Mouse (Mus musculus): ENCODE results near the gene Ank2. TPM values are rescaled to one million over a fixed set of nuclear protein-coding genes. Genes with fewer than 3 reads are reported as not detected.

The Ank2 gene
- polyA plus RNA-seq, 1 experiment from 2014 or later = 30.8 TPM

GRCm38 (mm10) chr3:127257969-127258368 is 241.2 kb downstream of the Ank2 start:
- Histone ChIP-seq H3K27ac (ENCODE audit: low read depth, low read length) (peak overlapping the region; percentile 47), H3K4me1 (ENCODE audit: control insufficient read depth, insufficient read depth, low read length) (0 out of 2 replicates have a peak, but pooled peaks cover 2% of the 10 kb centered on the region), H3K27me3 (ENCODE audit: control insufficient read depth, insufficient read depth, low read length) (no peaks in the 10 kb centered on the region), H3K4me3 (ENCODE audit: low read depth, low read length) (peak overlapping the region; percentile 54), H3K4me2 (peak overlapping the region; percentile 73), H3K9ac (ENCODE audit: low read depth, low read length) (peak overlapping the region; percentile 71), H3K36me3 (ENCODE audit: control insufficient read depth, insufficient read depth, low read length) (no peaks in the 10 kb centered on the region), H3K9me3 (replicated peaks; ENCODE audit: control insufficient read depth, low read length) (no peaks in the 10 kb centered on the region)
- peak; percentile 52 for ATAC-seq (replicated peaks; ENCODE audit: insufficient number of reproducible peaks, low FRiP score, low TSS enrichment)
- whole genome bisulfite sequencing (ENCODE audit: insufficient replicate concordance) = 3% methylated on average over 18 of the region's 18 CpGs

GRCm38 (mm10) chr3:127257279-127257925 is 241.7 kb downstream of the Ank2 start:
- Histone ChIP-seq H3K36me3 (ENCODE audit: control insufficient read depth, insufficient read depth, low read length) (no peaks in the 10 kb centered on the region), H3K4me3 (ENCODE audit: low read depth, low read length) (peak overlapping the region; percentile 54), H3K9ac (ENCODE audit: low read depth, low read length) (peak overlapping the region; percentile 71), H3K27me3 (ENCODE audit: control insufficient read depth, insufficient read depth, low read length) (no peaks in the 10 kb centered on the region), H3K4me2 (peak overlapping the region; percentile 73), H3K4me1 (ENCODE audit: control insufficient read depth, insufficient read depth, low read length) (0 out of 2 replicates have a peak, but pooled peaks cover 2% of the 10 kb centered on the region), H3K9me3 (replicated peaks; ENCODE audit: control insufficient read depth, low read length) (no peaks in the 10 kb centered on the region), H3K27ac (ENCODE audit: low read depth, low read length) (peak overlapping the region; percentile 47)
- under 1% methylated on average over 13 of the region's 13 CpGs for WGBS (ENCODE audit: insufficient replicate concordance)
- ATAC-seq (replicated peaks; ENCODE audit: insufficient number of reproducible peaks, low FRiP score, low TSS enrichment) = peak; percentile 91

- no peak overlapping the region for H3K4me2 ChIP-seq
- no peak for ATAC-seq (replicated peaks; ENCODE audit: insufficient number of reproducible peaks, low FRiP score, low TSS enrichment)
- 0 out of 2 replicates have a peak, but pooled peaks cover 2% of the 10 kb centered on the region for H3K4me1 ChIP-seq (ENCODE audit: control insufficient read depth, insufficient read depth, low read length)
- no peaks in the 10 kb centered on the region for H3K36me3 ChIP-seq (ENCODE audit: control insufficient read depth, insufficient read depth, low read length)
- H3K4me3 ChIP-seq (ENCODE audit: low read depth, low read length) = no peak overlapping the region
- H3K27ac ChIP-seq (ENCODE audit: low read depth, low read length) = no peak overlapping the region
- WGBS (ENCODE audit: insufficient replicate concordance) = 88% methylated on average over 2 of the region's 2 CpGs
- no peaks in the 10 kb centered on the region for H3K9me3 ChIP-seq (replicated peaks; ENCODE audit: control insufficient read depth, low read length)
- no peak overlapping the region for H3K9ac ChIP-seq (ENCODE audit: low read depth, low read length)
- H3K27me3 ChIP-seq (ENCODE audit: control insufficient read depth, insufficient read depth, low read length) = no peaks in the 10 kb centered on the region
These were observed 242.5 kb downstream of the Ank2 start for GRCm38 (mm10) chr3:127256681-127257080.

- Histone ChIP-seq H3K27me3 (ENCODE audit: control insufficient read depth, insufficient read depth, low read length) (no peaks in the 10 kb centered on the region), H3K4me1 (ENCODE audit: control insufficient read depth, insufficient read depth, low read length) (no peaks in the 10 kb centered on the region), H3K4me2 (no peak overlapping the region), H3K9ac (ENCODE audit: low read depth, low read length) (no peak overlapping the region), H3K4me3 (ENCODE audit: low read depth, low read length) (no peak overlapping the region), H3K27ac (ENCODE audit: low read depth, low read length) (no peak overlapping the region), H3K36me3 (ENCODE audit: control insufficient read depth, insufficient read depth, low read length) (no peaks in the 10 kb centered on the region), H3K9me3 (replicated peaks; ENCODE audit: control insufficient read depth, low read length) (no peaks in the 10 kb centered on the region)
- WGBS (ENCODE audit: insufficient replicate concordance) = 53% methylated on average over 5 of the region's 5 CpGs
- no peak for ATAC-seq (replicated peaks; ENCODE audit: insufficient number of reproducible peaks, low FRiP score, low TSS enrichment)
These were observed 248.2 kb downstream of the Ank2 start for GRCm38 (mm10) chr3:127250930-127251329.

- H3K9ac ChIP-seq (ENCODE audit: low read depth, low read length) = no peak overlapping the region
- no peak overlapping the region for H3K27ac ChIP-seq (ENCODE audit: low read depth, low read length)
- H3K4me1 ChIP-seq (ENCODE audit: control insufficient read depth, insufficient read depth, low read length) = no peaks in the 10 kb centered on the region
- no peaks in the 10 kb centered on the region for H3K9me3 ChIP-seq (replicated peaks; ENCODE audit: control insufficient read depth, low read length)
- no peak overlapping the region for H3K4me2 ChIP-seq
- ATAC-seq (replicated peaks; ENCODE audit: insufficient number of reproducible peaks, low FRiP score, low TSS enrichment) = no peak
- no peak overlapping the region for H3K4me3 ChIP-seq (ENCODE audit: low read depth, low read length)
- no peaks in the 10 kb centered on the region for H3K36me3 ChIP-seq (ENCODE audit: control insufficient read depth, insufficient read depth, low read length)
- H3K27me3 ChIP-seq (ENCODE audit: control insufficient read depth, insufficient read depth, low read length) = no peaks in the 10 kb centered on the region
These were observed 250.5 kb downstream of the Ank2 start for GRCm38 (mm10) chr3:127248611-127249010.

- ATAC-seq (replicated peaks; ENCODE audit: insufficient number of reproducible peaks, low FRiP score, low TSS enrichment) = no peak
- H3K4me2 ChIP-seq = no peak overlapping the region
- H3K9ac ChIP-seq (ENCODE audit: low read depth, low read length) = no peak overlapping the region
- H3K36me3 ChIP-seq (ENCODE audit: control insufficient read depth, insufficient read depth, low read length) = no peaks in the 10 kb centered on the region
- 63% methylated on average over 11 of the region's 11 CpGs for WGBS (ENCODE audit: insufficient replicate concordance)
- no peaks in the 10 kb centered on the region for H3K27me3 ChIP-seq (ENCODE audit: control insufficient read depth, insufficient read depth, low read length)
- no peaks in the 10 kb centered on the region for H3K4me1 ChIP-seq (ENCODE audit: control insufficient read depth, insufficient read depth, low read length)
- H3K9me3 ChIP-seq (replicated peaks; ENCODE audit: control insufficient read depth, low read length) = no peaks in the 10 kb centered on the region
- no peak overlapping the region for H3K4me3 ChIP-seq (ENCODE audit: low read depth, low read length)
- no peak overlapping the region for H3K27ac ChIP-seq (ENCODE audit: low read depth, low read length)
These were observed 252.0 kb downstream of the Ank2 start for GRCm38 (mm10) chr3:127246989-127247708.

GRCm38 (mm10) chr3:127243928-127244642 is 255.1 kb downstream of the Ank2 start:
- H3K27ac ChIP-seq (ENCODE audit: low read depth, low read length) = no peak overlapping the region
- WGBS (ENCODE audit: insufficient replicate concordance) = 38% methylated on average over 10 of the region's 10 CpGs
- no peaks in the 10 kb centered on the region for H3K27me3 ChIP-seq (ENCODE audit: control insufficient read depth, insufficient read depth, low read length)
- no peaks in the 10 kb centered on the region for H3K9me3 ChIP-seq (replicated peaks; ENCODE audit: control insufficient read depth, low read length)
- H3K36me3 ChIP-seq (ENCODE audit: control insufficient read depth, insufficient read depth, low read length) = no peaks in the 10 kb centered on the region
- no peak overlapping the region for H3K9ac ChIP-seq (ENCODE audit: low read depth, low read length)
- H3K4me2 ChIP-seq = no peak overlapping the region
- no peaks in the 10 kb centered on the region for H3K4me1 ChIP-seq (ENCODE audit: control insufficient read depth, insufficient read depth, low read length)
- H3K4me3 ChIP-seq (ENCODE audit: low read depth, low read length) = no peak overlapping the region
- no peak for ATAC-seq (replicated peaks; ENCODE audit: insufficient number of reproducible peaks, low FRiP score, low TSS enrichment)

- 87% methylated on average over 11 of the region's 11 CpGs for WGBS (ENCODE audit: insufficient replicate concordance)
- Histone ChIP-seq H3K9me3 (replicated peaks; ENCODE audit: control insufficient read depth, low read length) (no peaks in the 10 kb centered on the region), H3K4me1 (ENCODE audit: control insufficient read depth, insufficient read depth, low read length) (no peaks in the 10 kb centered on the region), H3K27me3 (ENCODE audit: control insufficient read depth, insufficient read depth, low read length) (no peaks in the 10 kb centered on the region), H3K27ac (ENCODE audit: low read depth, low read length) (no peak overlapping the region), H3K36me3 (ENCODE audit: control insufficient read depth, insufficient read depth, low read length) (no peaks in the 10 kb centered on the region), H3K4me2 (no peak overlapping the region), H3K9ac (ENCODE audit: low read depth, low read length) (no peak overlapping the region), H3K4me3 (ENCODE audit: low read depth, low read length) (no peak overlapping the region)
- ATAC-seq (replicated peaks; ENCODE audit: insufficient number of reproducible peaks, low FRiP score, low TSS enrichment) = no peak
These were observed 256.8 kb downstream of the Ank2 start for GRCm38 (mm10) chr3:127242234-127242810.

Measured in heart, embryonic 11.5 days (tissue).